Mouse (Mus musculus): ENCODE results near the gene Runx2. TPM values are rescaled to one million over a fixed set of nuclear protein-coding genes. Genes with fewer than 3 reads are reported as not detected.

Gene Runx2
- polyA plus RNA-seq, 1 experiment from 2014 or later = 3.0 TPM

GRCm38 (mm10) chr17:44504794-44505317 is 309.7 kb downstream of the Runx2 start:
- ATAC-seq (ENCODE audit: low FRiP score) = no peak
- 90% methylated on average over 10 of the region's 10 CpGs for WGBS
- H3K4me3 ChIP-seq (ENCODE audit: low read depth, low read length) = no peak overlapping the region
- no peaks in the 10 kb centered on the region; the same call in 1 of the 2 replicates for H3K4me1 ChIP-seq (replicated peaks; ENCODE audit: control insufficient read depth, insufficient read depth, low read length)
- H3K4me2 ChIP-seq (replicated peaks; ENCODE audit: low read depth, low read length) = no peak overlapping the region
- H3K9me3 ChIP-seq (ENCODE audit: control insufficient read depth, low read length) = no peaks in the 10 kb centered on the region
- no peak overlapping the region for H3K9ac ChIP-seq (ENCODE audit: low read depth, low read length)
- no peaks in the 10 kb centered on the region for H3K27me3 ChIP-seq (ENCODE audit: control insufficient read depth, insufficient read depth, low read length)
- DNase-seq (ENCODE audit: low spot score) = no peak
- no peak overlapping the region for H3K27ac ChIP-seq (ENCODE audit: low read depth, low read length)
- no peaks in the 10 kb centered on the region for H3K36me3 ChIP-seq (ENCODE audit: control insufficient read depth, insufficient read depth, low read length)

- Histone ChIP-seq H3K27me3 (ENCODE audit: control insufficient read depth, insufficient read depth, low read length) (no peaks in the 10 kb centered on the region), H3K9me3 (ENCODE audit: control insufficient read depth, low read length) (no peaks in the 10 kb centered on the region), H3K4me1 (replicated peaks; ENCODE audit: control insufficient read depth, insufficient read depth, low read length) (no peaks in the 10 kb centered on the region), H3K27ac (ENCODE audit: low read depth, low read length) (no peak overlapping the region), H3K9ac (ENCODE audit: low read depth, low read length) (no peak overlapping the region), H3K36me3 (ENCODE audit: control insufficient read depth, insufficient read depth, low read length) (no peaks in the 10 kb centered on the region), H3K4me3 (ENCODE audit: low read depth, low read length) (no peak overlapping the region), H3K4me2 (replicated peaks; ENCODE audit: low read depth, low read length) (no peak overlapping the region)
- no peak for ATAC-seq (ENCODE audit: low FRiP score)
- DNase-seq (ENCODE audit: low spot score) = no peak
- 93% methylated on average over 5 of the region's 5 CpGs for WGBS
These were observed 312.4 kb downstream of the Runx2 start for GRCm38 (mm10) chr17:44502176-44502575.

- no peak overlapping the region for H3K27ac ChIP-seq (ENCODE audit: low read depth, low read length)
- no peaks in the 10 kb centered on the region for H3K27me3 ChIP-seq (ENCODE audit: control insufficient read depth, insufficient read depth, low read length)
- no peaks in the 10 kb centered on the region for H3K36me3 ChIP-seq (ENCODE audit: control insufficient read depth, insufficient read depth, low read length)
- ATAC-seq (ENCODE audit: low FRiP score) (no peak), DNase-seq (ENCODE audit: low spot score) (no peak)
- 86% methylated on average over 11 of the region's 11 CpGs for WGBS
- H3K9me3 ChIP-seq (ENCODE audit: control insufficient read depth, low read length) = no peaks in the 10 kb centered on the region
- H3K4me3 ChIP-seq (ENCODE audit: low read depth, low read length) = no peak overlapping the region
- H3K4me1 ChIP-seq (replicated peaks; ENCODE audit: control insufficient read depth, insufficient read depth, low read length) = no peaks in the 10 kb centered on the region
- H3K4me2 ChIP-seq (replicated peaks; ENCODE audit: low read depth, low read length) = no peak overlapping the region
- H3K9ac ChIP-seq (ENCODE audit: low read depth, low read length) = no peak overlapping the region
These were observed 314.2 kb downstream of the Runx2 start for GRCm38 (mm10) chr17:44500306-44500899.

GRCm38 (mm10) chr17:44490164-44490794 is 324.3 kb downstream of the Runx2 start:
- no peaks in the 10 kb centered on the region for H3K36me3 ChIP-seq (ENCODE audit: control insufficient read depth, insufficient read depth, low read length)
- ATAC-seq (ENCODE audit: low FRiP score) (no peak), DNase-seq (ENCODE audit: low spot score) (no peak)
- H3K9ac ChIP-seq (ENCODE audit: low read depth, low read length) = no peak overlapping the region
- 79% methylated on average over 11 of the region's 11 CpGs for WGBS
- no peaks in the 10 kb centered on the region for H3K27me3 ChIP-seq (ENCODE audit: control insufficient read depth, insufficient read depth, low read length)
- H3K4me3 ChIP-seq (ENCODE audit: low read depth, low read length) = no peak overlapping the region
- H3K4me1 ChIP-seq (replicated peaks; ENCODE audit: control insufficient read depth, insufficient read depth, low read length) = no peaks in the 10 kb centered on the region
- no peaks in the 10 kb centered on the region for H3K9me3 ChIP-seq (ENCODE audit: control insufficient read depth, low read length)
- H3K4me2 ChIP-seq (replicated peaks; ENCODE audit: low read depth, low read length) = no peak overlapping the region
- no peak overlapping the region for H3K27ac ChIP-seq (ENCODE audit: low read depth, low read length)

- Histone ChIP-seq H3K9ac (ENCODE audit: low read depth, low read length) (no peak overlapping the region), H3K27ac (ENCODE audit: low read depth, low read length) (no peak overlapping the region), H3K4me1 (replicated peaks; ENCODE audit: control insufficient read depth, insufficient read depth, low read length) (no peaks in the 10 kb centered on the region), H3K9me3 (ENCODE audit: control insufficient read depth, low read length) (no peaks in the 10 kb centered on the region), H3K27me3 (ENCODE audit: control insufficient read depth, insufficient read depth, low read length) (no peaks in the 10 kb centered on the region), H3K4me2 (replicated peaks; ENCODE audit: low read depth, low read length) (no peak overlapping the region), H3K4me3 (ENCODE audit: low read depth, low read length) (no peak overlapping the region), H3K36me3 (ENCODE audit: control insufficient read depth, insufficient read depth, low read length) (no peaks in the 10 kb centered on the region)
- no peak for DNase-seq (ENCODE audit: low spot score)
- ATAC-seq (ENCODE audit: low FRiP score) = no peak
- WGBS = 86% methylated on average over 6 of the region's 6 CpGs
These were observed 325.3 kb downstream of the Runx2 start for GRCm38 (mm10) chr17:44489346-44489745.

- Histone ChIP-seq H3K36me3 (ENCODE audit: control insufficient read depth, insufficient read depth, low read length) (no peaks in the 10 kb centered on the region), H3K4me3 (ENCODE audit: low read depth, low read length) (no peak overlapping the region), H3K9me3 (ENCODE audit: control insufficient read depth, low read length) (no peaks in the 10 kb centered on the region), H3K4me1 (replicated peaks; ENCODE audit: control insufficient read depth, insufficient read depth, low read length) (no peaks in the 10 kb centered on the region), H3K27ac (ENCODE audit: low read depth, low read length) (no peak overlapping the region), H3K9ac (ENCODE audit: low read depth, low read length) (no peak overlapping the region), H3K27me3 (ENCODE audit: control insufficient read depth, insufficient read depth, low read length) (no peaks in the 10 kb centered on the region), H3K4me2 (replicated peaks; ENCODE audit: low read depth, low read length) (no peak overlapping the region)
- no peak for DNase-seq (ENCODE audit: low spot score)
- ATAC-seq (ENCODE audit: low FRiP score) = no peak
- 83% methylated on average over 10 of the region's 10 CpGs for WGBS
These were observed 326.9 kb downstream of the Runx2 start for GRCm38 (mm10) chr17:44487514-44488244.

GRCm38 (mm10) chr17:44485337-44485736 is 329.3 kb downstream of the Runx2 start:
- DNase-seq (ENCODE audit: low spot score) = no peak
- Histone ChIP-seq H3K4me1 (replicated peaks; ENCODE audit: control insufficient read depth, insufficient read depth, low read length) (no peaks in the 10 kb centered on the region), H3K36me3 (ENCODE audit: control insufficient read depth, insufficient read depth, low read length) (no peaks in the 10 kb centered on the region), H3K27ac (ENCODE audit: low read depth, low read length) (no peak overlapping the region), H3K27me3 (ENCODE audit: control insufficient read depth, insufficient read depth, low read length) (no peaks in the 10 kb centered on the region), H3K4me3 (ENCODE audit: low read depth, low read length) (no peak overlapping the region), H3K4me2 (replicated peaks; ENCODE audit: low read depth, low read length) (no peak overlapping the region), H3K9ac (ENCODE audit: low read depth, low read length) (no peak overlapping the region), H3K9me3 (ENCODE audit: control insufficient read depth, low read length) (no peaks in the 10 kb centered on the region)
- ATAC-seq (ENCODE audit: low FRiP score) = no peak; the same call in 1 of the 2 replicates
- 86% methylated on average over 5 of the region's 5 CpGs for WGBS

GRCm38 (mm10) chr17:44479918-44480317 is 334.7 kb downstream of the Runx2 start:
- Histone ChIP-seq H3K4me2 (replicated peaks; ENCODE audit: low read depth, low read length) (no peak overlapping the region), H3K4me1 (replicated peaks; ENCODE audit: control insufficient read depth, insufficient read depth, low read length) (no peaks in the 10 kb centered on the region), H3K27ac (ENCODE audit: low read depth, low read length) (no peak overlapping the region), H3K9ac (ENCODE audit: low read depth, low read length) (no peak overlapping the region), H3K9me3 (ENCODE audit: control insufficient read depth, low read length) (no peaks in the 10 kb centered on the region), H3K27me3 (ENCODE audit: control insufficient read depth, insufficient read depth, low read length) (no peaks in the 10 kb centered on the region), H3K36me3 (ENCODE audit: control insufficient read depth, insufficient read depth, low read length) (no peaks in the 10 kb centered on the region), H3K4me3 (ENCODE audit: low read depth, low read length) (no peak overlapping the region)
- DNase-seq (ENCODE audit: low spot score) (no peak), ATAC-seq (ENCODE audit: low FRiP score) (no peak)
- 60% methylated on average over 5 of the region's 5 CpGs for WGBS
